Comparison of ENCODE assay signal across 9 mouse cellular contexts in the genomic region with DNA sequence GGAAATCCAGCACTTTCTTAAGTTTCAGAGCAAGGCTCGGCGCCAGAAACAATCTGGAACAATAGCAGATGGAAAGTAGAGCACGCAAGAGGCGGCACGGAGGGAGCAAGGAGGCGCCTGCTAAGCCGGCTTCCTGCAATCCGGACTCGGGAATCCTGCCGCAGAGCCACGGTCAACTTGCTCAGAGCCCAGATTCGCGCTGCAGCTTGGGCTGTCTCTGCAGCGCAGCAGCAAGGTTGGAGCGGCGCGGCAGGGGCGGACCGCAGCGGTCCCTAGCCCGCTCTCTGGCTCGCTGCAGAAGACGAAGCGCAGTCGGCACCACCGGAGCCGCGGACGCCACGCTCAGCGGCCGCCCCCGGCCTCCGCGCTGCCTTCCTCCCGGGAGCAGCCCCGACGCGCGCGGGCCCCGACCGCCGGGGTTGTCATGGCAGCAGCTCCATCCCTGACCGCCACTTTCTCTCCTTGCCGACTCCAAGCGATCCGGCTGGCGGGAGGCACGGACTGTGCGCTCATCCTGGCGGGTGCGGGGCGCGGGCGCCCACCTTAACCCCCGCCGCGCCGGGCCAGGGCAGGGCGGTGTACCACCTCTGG.
DNase-seq lines count a peak whose midpoint lies in the region; ATAC-seq lines count a peak whose summit lies in the region.
"Had no signal": no experiment of that assay in that cellular context is flagged by ENCODE, and none has a peak within 500 bp of the region (broad histone marks: within the 10 kb centered on the region; RNA-seq: fewer than 3 reads in every experiment).

No protein-coding gene starts in this region.

- no peak overlapping the region for H3K9ac ChIP-seq in liver, embryonic 13.5 days

- H3K27me3 ChIP-seq in liver, embryonic 13.5 days = peaks cover 44% of the 10 kb centered on the region

- no peaks in the 10 kb centered on the region for H3K9me3 ChIP-seq in liver, embryonic 13.5 days (replicated peaks)
- H3K9me3 ChIP-seq: megakaryocyte, embryonic 14.5 days had no signal

- under 1% methylated on average over 59 of the region's 61 CpGs for WGBS in liver, embryonic 13.5 days (ENCODE audit: insufficient replicate concordance)

- H3K4me2 ChIP-seq in liver, embryonic 13.5 days = peak overlapping the region; percentile 44

- peak overlapping the region; percentile 33 for H3K4me3 ChIP-seq in liver, embryonic 13.5 days (replicated peaks)
- H3K4me3 ChIP-seq: megakaryocyte, embryonic 14.5 days had no signal

- no peak for ATAC-seq in liver, embryonic 13.5 days (ENCODE audit: low read depth)

- H3K36me3 ChIP-seq in liver, embryonic 13.5 days = no peaks in the 10 kb centered on the region

- intact Hi-C loops in gastrocnemius, postnatal 36 days (cut with DNase I) = no loop called here

- peak; percentile 22 for DNase-seq in ovary, postnatal 10 days (ENCODE audit: low spot score)
- DNase-seq in ovary, adult 18-20 months (ENCODE audit: low spot score) = no peak
- DNase-seq in embryo, embryonic 11.5 days (ENCODE audit: low read depth, low spot score) = peak; percentile 49
- peak; percentile 11 to 37 for DNase-seq in gastrocnemius, postnatal 36 days
- DNase-seq in kidney, postnatal 10 days = peak; percentile 56
- DNase-seq in liver, embryonic 13.5 days = no peak
- DNase-seq in right cerebral cortex, adult 18-20 months = peak; percentile 71
- DNase-seq in B cell, adult 2 months = no peak

- H3K27ac ChIP-seq in liver, embryonic 13.5 days = no peak overlapping the region

- no peaks in the 10 kb centered on the region for H3K4me1 ChIP-seq in liver, embryonic 13.5 days (replicated peaks)
- H3K4me1 ChIP-seq: megakaryocyte, embryonic 14.5 days had no signal

Comparison
In these comparisons a context has a peak if more than half of its experiments do, and no peak if none do; other contexts are left out.
1. DNase-seq: peak in ovary, postnatal 10 days (single experiment), embryo, embryonic 11.5 days (single experiment), gastrocnemius, postnatal 36 days (2 of 2), kidney, postnatal 10 days (single experiment) and right cerebral cortex, adult 18-20 months (single experiment); none in ovary, adult 18-20 months (single experiment), liver, embryonic 13.5 days (single experiment) and B cell, adult 2 months (0 of 2).